Mouse (Mus musculus) CH12.LX (cell line): Measurements from ENCODE around the gene Bex3. TPM values are rescaled to one million over a fixed set of nuclear protein-coding genes. Genes with fewer than 3 reads are reported as not detected.

ENCODE experiments used
- DNase-seq: peaks from one replicate; pipeline ENCODE4 v3.0.0-alpha.2; 2013; ENCODE audit errors: extremely low read depth
- H3K27ac ChIP-seq: 2 replicates; pipeline ENCODE4 v1.5.1; 2012; ENCODE audit warnings: low read depth, mild to moderate bottlenecking, control low read depth, moderate library complexity; ENCODE audit not compliant: insufficient read depth
- H3K27me3 ChIP-seq: replicated peaks from 2 replicates; pipeline ENCODE3; 2012; ENCODE audit warnings: inconsistent platforms
- H3K36me3 ChIP-seq, 2 experiments: replicated peaks in 1 of 2; 2 replicates each; pipeline versions ENCODE3 to v1.6.1; 2012; ENCODE audit warnings: inconsistent platforms in 1 of 2, low read length in 1 of 2, mild to moderate bottlenecking in 1 of 2, mixed read lengths in 1 of 2, moderate library complexity in 1 of 2; ENCODE audit not compliant: control insufficient read depth in 1 of 2, insufficient read depth in 1 of 2
- H3K4me1 ChIP-seq, 2 experiments: 2 replicates each; pipeline ENCODE4 v1.6.1; 2012; ENCODE audit warnings: inconsistent platforms in 1 of 2, moderate library complexity in 1 of 2; ENCODE audit not compliant: insufficient read depth in 2 of 2, control insufficient read depth in 1 of 2
- H3K4me2 ChIP-seq: 2 replicates; pipeline ENCODE4 v1.6.1; 2012; ENCODE audit warnings: low read depth, mild to moderate bottlenecking, control low read depth; ENCODE audit not compliant: poor library complexity, insufficient read depth, severe bottlenecking
- H3K4me3 ChIP-seq, 3 experiments: fragments of 150-350 bp in 1 of 3; sonication (generic) in 1 of 3; replicated peaks in 1 of 3; 2 replicates each; pipeline versions ENCODE3 to v1.5.1; 2011 to 2012; ENCODE audit warnings: low read depth in 2 of 3, low read length in 2 of 3, mild to moderate bottlenecking in 2 of 3, moderate library complexity in 2 of 3, control low read depth in 1 of 3, improper control_type of control experiment in 1 of 3, inconsistent platforms in 1 of 3, mixed read lengths in 1 of 3; ENCODE audit not compliant: poor library complexity in 1 of 3
- H3K79me2 ChIP-seq: replicated peaks from 2 replicates; pipeline ENCODE4 v1.6.1; 2012; ENCODE audit warnings: mild to moderate bottlenecking, moderate library complexity; ENCODE audit not compliant: control insufficient read depth, poor library complexity, insufficient read depth, severe bottlenecking; ENCODE audit errors: extremely low read depth
- H3K9ac ChIP-seq: 2 replicates; pipeline ENCODE4 v1.6.1; 2012; ENCODE audit warnings: low read depth, mild to moderate bottlenecking, control low read depth, moderate library complexity; ENCODE audit not compliant: insufficient read depth
- H3K9me3 ChIP-seq: replicated peaks from 2 replicates; pipeline ENCODE3; 2012; ENCODE audit warnings: low read length, inconsistent platforms, mixed read lengths
- CTCF ChIP-seq, 2 experiments: IDR thresholded peaks in 1 of 2; conservative IDR thresholded peaks in 1 of 2; 2 replicates each; pipeline ENCODE4 v1.5.1; 2011 to 2012; ENCODE audit warnings: low read depth in 2 of 2, low read length in 2 of 2, improper control_type of control experiment in 1 of 2, inconsistent platforms in 1 of 2, mild to moderate bottlenecking in 1 of 2, moderate library complexity in 1 of 2
- ELF1 ChIP-seq: IDR thresholded peaks from 2 replicates; pipeline ENCODE4 v1.6.1; 2014; ENCODE audit warnings: low read depth, mild to moderate bottlenecking, inconsistent platforms, low read length, improper control_type of control experiment
- ETS1 ChIP-seq: conservative IDR thresholded peaks from 2 replicates; pipeline ENCODE4 v1.6.1; 2012; ENCODE audit warnings: low read depth, mild to moderate bottlenecking, inconsistent platforms, low read length, improper control_type of control experiment, moderate library complexity
- GABPA ChIP-seq: IDR thresholded peaks from 2 replicates; pipeline ENCODE4 v1.6.1; 2012; ENCODE audit warnings: low read depth, low read length, improper control_type of control experiment, inconsistent platforms; ENCODE audit not compliant: insufficient replicate concordance
- HCFC1 ChIP-seq: IDR thresholded peaks from 2 replicates; pipeline ENCODE4 v1.6.1; 2012; ENCODE audit warnings: low read depth, mild to moderate bottlenecking, inconsistent platforms, low read length, improper control_type of control experiment
- JUND ChIP-seq: conservative IDR thresholded peaks from 2 replicates; pipeline ENCODE4 v1.6.1; 2011; ENCODE audit warnings: low read depth, low read length, improper control_type of control experiment
- KAT2A ChIP-seq: IDR thresholded peaks from 2 replicates; pipeline ENCODE4 v1.6.1; 2012; ENCODE audit warnings: low read length, improper control_type of control experiment, inconsistent platforms; ENCODE audit not compliant: insufficient replicate concordance
- MAFK ChIP-seq: IDR thresholded peaks from 2 replicates; pipeline ENCODE4 v1.6.1; 2011; ENCODE audit warnings: low read length, improper control_type of control experiment; ENCODE audit not compliant: insufficient replicate concordance
- MAX ChIP-seq: IDR thresholded peaks from 2 replicates; pipeline ENCODE4 v1.6.1; 2011; ENCODE audit warnings: low read length, improper control_type of control experiment
- MAZ ChIP-seq: IDR thresholded peaks from 2 replicates; pipeline ENCODE4 v1.6.1; 2012; ENCODE audit warnings: low read depth, mild to moderate bottlenecking, inconsistent platforms, low read length, improper control_type of control experiment, moderate library complexity
- MXI1 ChIP-seq: IDR thresholded peaks from 2 replicates; pipeline ENCODE4 v1.6.1; 2011; ENCODE audit warnings: mild to moderate bottlenecking, low read depth, low read length, improper control_type of control experiment
- NELFE ChIP-seq: IDR thresholded peaks from 2 replicates; pipeline ENCODE4 v1.6.1; 2011; ENCODE audit warnings: low read depth, low read length, improper control_type of control experiment
- POLR2A ChIP-seq: IDR thresholded peaks from 2 replicates; pipeline ENCODE4 v1.6.1; 2011; ENCODE audit warnings: low read depth, mild to moderate bottlenecking, improper control_type of control experiment, low read length
- RAD21 ChIP-seq: IDR thresholded peaks from 2 replicates; pipeline ENCODE4 v1.6.1; 2011; ENCODE audit warnings: low read depth, mild to moderate bottlenecking, low read length, improper control_type of control experiment, moderate library complexity
- TCF12 ChIP-seq: IDR thresholded peaks from 2 replicates; pipeline ENCODE4 v1.6.1; 2014; ENCODE audit warnings: low read depth, mild to moderate bottlenecking, inconsistent platforms, low read length, improper control_type of control experiment
- USF1 ChIP-seq: IDR thresholded peaks from 2 replicates; pipeline ENCODE4 v1.6.1; 2014; ENCODE audit warnings: low read depth, mild to moderate bottlenecking, inconsistent platforms, low read length, improper control_type of control experiment
- ZC3H11A ChIP-seq: IDR thresholded peaks from 2 replicates; pipeline ENCODE4 v1.6.1; 2012; ENCODE audit warnings: low read depth, mild to moderate bottlenecking, inconsistent platforms, low read length, improper control_type of control experiment
- ZKSCAN1 ChIP-seq: IDR thresholded peaks from 2 replicates; pipeline ENCODE4 v1.6.1; 2012; ENCODE audit warnings: low read depth, inconsistent platforms, low read length, improper control_type of control experiment, borderline replicate concordance
- ZNF384 ChIP-seq: IDR thresholded peaks from 2 replicates; pipeline ENCODE4 v1.6.1; 2012; ENCODE audit warnings: low read depth, low read length, improper control_type of control experiment, inconsistent platforms
- dilution Hi-C: fragments of 300-500 bp; cut with MboI; formaldehyde crosslinking; loops from 2 replicates; pipeline ENCODE4 v1.14.3; 2020; ENCODE audit warnings: low sequenced_read_pairs; ENCODE audit not compliant: extremely low pct_unique_long_range_greater_than_20kb, extremely low pct_ligation_motif_present
- in situ Hi-C: fragments of 300-500 bp; cut with MboI; formaldehyde crosslinking; loops from 3 replicates; pipeline ENCODE4 v1.14.3; 2019; ENCODE audit warnings: low sequenced_read_pairs, low pct_ligation_motif_present, low pct_unique_long_range_greater_than_20kb, mixed read lengths
- polyA plus RNA-seq: library from polyadenylated mRNA; unstranded; fragments of >175 nt; gene quantifications from 2 replicates; pipeline ENCODE4 v1.2.1, GENCODE M21; 2012; ENCODE audit warnings: low read depth; ENCODE audit not compliant: insufficient read length
- total RNA-seq, 2 experiments: library from RNA; depleted of rRNA; stranded (reverse); fragments of 300-350 nt in 1 of 2; fragments of >200 nt in 1 of 2; gene quantifications; 2 replicates each; pipeline ENCODE4 v1.2.3; 2012 to 2014

Bex3 gene
- total and polyA plus RNA-seq, 3 experiments, result 87.4 to 228 (median 124) TPM

DNA sequence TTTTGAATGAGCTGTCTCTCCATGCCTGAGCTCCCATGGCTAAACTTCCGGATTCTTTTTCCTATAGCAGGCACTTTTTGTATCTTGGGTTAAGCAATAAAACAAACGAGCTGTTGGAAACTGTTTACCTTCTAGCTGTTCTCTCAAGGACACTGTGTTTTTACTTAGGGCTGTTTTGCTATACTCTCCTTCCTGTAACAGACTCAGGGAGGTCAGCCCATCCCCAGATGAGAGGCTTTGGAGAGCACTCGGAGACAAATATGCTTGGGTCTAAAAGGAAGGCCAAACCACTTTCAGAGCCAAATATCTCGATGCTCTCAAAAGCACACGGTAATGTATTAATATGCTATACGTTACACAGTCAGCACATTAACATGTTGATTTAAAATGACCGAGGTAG lies 20.4 kb upstream of the Bex3 start:
- no peak overlapping the region for H3K4me2 ChIP-seq
- H3K9ac ChIP-seq, result no peak overlapping the region
- no peak overlapping the region for H3K27ac ChIP-seq
- H3K27me3 ChIP-seq, result no peaks in the 10 kb centered on the region
- no peaks in the 10 kb centered on the region for H3K4me1 ChIP-seq
- peaks cover 6% of the 10 kb centered on the region; the same call in 1 of the 2 replicates for H3K79me2 ChIP-seq
- dilution Hi-C loops (no loop called here), in situ Hi-C loops (no loop called here)
- H3K36me3 ChIP-seq, result peaks cover 0 to 11% of the 10 kb centered on the region in 2 experiments
- no peak for DNase-seq
- no peak for TF ChIP-seq POLR2A
- H3K9me3 ChIP-seq, result no peaks in the 10 kb centered on the region
- no peak overlapping the region for H3K4me3 ChIP-seq

DNA sequence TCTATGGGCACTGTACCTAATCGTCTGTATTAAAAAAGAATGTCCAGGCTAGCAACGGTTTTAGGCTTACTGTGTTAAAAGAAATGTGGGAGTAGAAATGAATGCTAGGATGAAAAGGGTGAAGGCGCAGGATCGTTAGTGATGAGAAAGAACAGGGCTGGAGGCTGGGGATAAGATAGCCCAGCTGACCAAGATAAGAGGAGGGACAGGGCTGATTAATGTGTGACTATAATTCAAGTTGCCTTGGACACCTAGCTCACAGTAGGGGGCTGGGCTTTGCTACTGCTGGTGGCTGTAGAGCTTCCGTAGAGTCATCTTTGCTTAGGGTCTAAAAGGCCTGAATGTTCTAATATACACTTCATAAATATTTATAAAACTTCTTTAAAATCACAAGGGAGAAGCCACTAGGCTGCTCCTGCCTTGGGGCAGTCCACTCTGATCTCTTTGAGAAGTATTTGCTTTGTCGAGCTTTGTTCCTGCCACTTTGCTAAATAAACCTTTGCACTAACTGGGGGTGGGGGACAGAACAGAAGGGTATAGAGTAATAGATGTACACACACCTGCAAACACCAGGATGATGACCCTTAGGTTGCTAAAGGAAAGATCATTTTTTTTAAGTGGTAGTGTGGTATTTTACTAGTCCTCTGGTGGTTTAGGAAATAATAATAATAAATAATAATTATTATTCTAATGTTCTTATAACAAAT lies 17.9 kb upstream of the Bex3 start:
- peaks cover 0 to 10% of the 10 kb centered on the region in 2 experiments for H3K36me3 ChIP-seq
- H3K79me2 ChIP-seq, result no peaks in the 10 kb centered on the region
- H3K9me3 ChIP-seq, result no peaks in the 10 kb centered on the region
- dilution Hi-C loops, result no loop called here
- DNase-seq, result no peak
- TF ChIP-seq ZC3H11A (no peak), NELFE (no peak), POLR2A (no peak), USF1 (no peak), CTCF (conservative IDR thresholded peaks at IDR 0.05 in 1 of 2, IDR thresholded peaks at IDR 0.05 in 1 of 2; ENCODE audit: low read depth in 2 of 2, low read length in 2 of 2) (no peak), ETS1 (no peak), MXI1 (no peak), RAD21 (no peak), ZNF384 (no peak), ZKSCAN1 (no peak), KAT2A (no peak), MAX (no peak), GABPA (no peak), MAFK (no peak), HCFC1 (no peak), MAZ (no peak), JUND (no peak), ELF1 (no peak), TCF12 (no peak)
- TF ChIP-seq, all 38 proteins: peak for 0
- no peaks in the 10 kb centered on the region for H3K27me3 ChIP-seq
- no peaks in the 10 kb centered on the region for H3K4me1 ChIP-seq
- no peak overlapping the region for H3K27ac ChIP-seq
- H3K4me3 ChIP-seq, result no peak overlapping the region
- no peak overlapping the region for H3K4me2 ChIP-seq
- in situ Hi-C loops, result no loop called here
- no peak overlapping the region for H3K9ac ChIP-seq
